Mouse (Mus musculus) layer of hippocampus, adult 2 months (tissue): ENCODE data around the gene Ngdn. TPM values are rescaled to one million over a fixed set of nuclear protein-coding genes. Genes with fewer than 3 reads are reported as not detected.
"Not testable (repeated sequence)": the region's sequence is repeated elsewhere in the genome, so short reads cannot be mapped to it uniquely, and the experiment has no call there.

Source experiments
- DNase-seq, 2 experiments: peaks; one replicate each; pipeline ENCODE4 v3.0.0; 2022; ENCODE audit warnings: low spot score in 2 of 2
- H3K27ac ChIP-seq: fragments of 200-600 bp; 2 replicates; pipeline ENCODE4 v1.8.1; 2022
- H3K4me3 ChIP-seq: fragments of 200-600 bp; 2 replicates; pipeline ENCODE4 v1.8.1; 2022; ENCODE audit warnings: mild to moderate bottlenecking
- CTCF ChIP-seq: fragments of 200-600 bp; conservative IDR thresholded peaks from 2 replicates; pipeline ENCODE4 v1.8.1; 2022; ENCODE audit warnings: antibody characterized with exemption, mild to moderate bottlenecking, moderate library complexity
- total RNA-seq, 2 experiments: library from RNA; stranded (reverse); gene quantifications; 2 replicates each; pipeline ENCODE4 v1.2.3; 2021

Ngdn gene
- total RNA-seq, 2 experiments from 2014 or later: 30.3 to 34.9 TPM

- peak; percentile 83 for TF ChIP-seq CTCF
- DNase-seq: peak; percentile 38 to 66
- Histone ChIP-seq H3K27ac (no peak overlapping the region), H3K4me3 (no peak overlapping the region)
Measured at GRCm38 (mm10) chr14:55024236-55024635, 9.0 kb downstream of the Ngdn start.

- no peak overlapping the region for H3K4me3 ChIP-seq
- TF ChIP-seq CTCF: peak; percentile 70
- DNase-seq: no peak
- no peak overlapping the region for H3K27ac ChIP-seq
Measured at GRCm38 (mm10) chr14:55025527-55025926, 10.3 kb downstream of the Ngdn start.

- no peak for DNase-seq
- H3K4me3 ChIP-seq: no peak overlapping the region
- no peak for TF ChIP-seq CTCF
- peak overlapping the region; percentile 18; the same call in 1 of the 2 replicates for H3K27ac ChIP-seq
Measured at GRCm38 (mm10) chr14:55027251-55027650, 12.0 kb downstream of the Ngdn start.

- peak overlapping the region; percentile 18; the same call in 1 of the 2 replicates for H3K27ac ChIP-seq
- TF ChIP-seq CTCF: peak; percentile 67
Measured at GRCm38 (mm10) chr14:55027653-55028052, 12.4 kb downstream of the Ngdn start.

GRCm38 (mm10) chr14:55028333-55028835 is 13.1 kb downstream of the Ngdn start:
- H3K27ac ChIP-seq: no peak overlapping the region; the same call in 1 of the 2 replicates
- no peak for TF ChIP-seq CTCF
- no peak for DNase-seq
- no peak overlapping the region for H3K4me3 ChIP-seq

More at GRCm38 (mm10) chr14:55027653-55028052, 12.4 kb downstream of the Ngdn start:
- no peak overlapping the region for H3K4me3 ChIP-seq
- no peak for DNase-seq

- no peak overlapping the region for H3K4me3 ChIP-seq
- peak; percentile 90 for TF ChIP-seq CTCF
- peak overlapping the region; percentile 15; the same call in 1 of the 2 replicates for H3K27ac ChIP-seq
- peak in 1 of 2 experiments; percentile 53 for DNase-seq
Measured at GRCm38 (mm10) chr14:55029034-55029698, 13.9 kb downstream of the Ngdn start.

GRCm38 (mm10) chr14:55032695-55033225 is 17.5 kb downstream of the Ngdn start:
- Histone ChIP-seq H3K27ac (peak overlapping the region; percentile 74; the same call in 1 of the 2 replicates), H3K4me3 (peak overlapping the region; percentile 28)
- TF ChIP-seq CTCF: no peak
- DNase-seq: peak in 1 of 2 experiments; percentile 43

GRCm38 (mm10) chr14:55043694-55044093 is 28.4 kb downstream of the Ngdn start:
- not testable (repeated sequence) for DNase-seq, H3K27ac ChIP-seq, H3K4me3 ChIP-seq

- Histone ChIP-seq H3K27ac (no peak overlapping the region), H3K4me3 (no peak overlapping the region)
- no peak for TF ChIP-seq CTCF
- DNase-seq: no peak
Measured at GRCm38 (mm10) chr14:55047971-55048531, 32.8 kb downstream of the Ngdn start.

- Histone ChIP-seq H3K4me3 (no peak overlapping the region), H3K27ac (peak overlapping the region; percentile 85)
- DNase-seq: peak; percentile 87 to 89
- TF ChIP-seq CTCF: no peak
Measured at GRCm38 (mm10) chr14:55052496-55052895, 37.2 kb downstream of the Ngdn start.

GRCm38 (mm10) chr14:55053050-55053449 is 37.8 kb downstream of the Ngdn start:
- DNase-seq: no peak
- peak overlapping the region; percentile 47; the same call in 1 of the 2 replicates for H3K4me3 ChIP-seq
- TF ChIP-seq CTCF: no peak

GRCm38 (mm10) chr14:55053708-55054190 is 38.5 kb downstream of the Ngdn start:
- TF ChIP-seq CTCF: no peak

More at GRCm38 (mm10) chr14:55053050-55053449, 37.8 kb downstream of the Ngdn start:
- peak overlapping the region; percentile 92 for H3K27ac ChIP-seq

GRCm38 (mm10) chr14:55054191-55054749 is 39.0 kb downstream of the Ngdn start:
- Histone ChIP-seq H3K27ac (peak overlapping the region; percentile 92), H3K4me3 (peak overlapping the region; percentile 47)
- no peak for DNase-seq
- TF ChIP-seq CTCF: no peak

More at GRCm38 (mm10) chr14:55053708-55054190, 38.5 kb downstream of the Ngdn start:
- Histone ChIP-seq H3K27ac (peak overlapping the region; percentile 92), H3K4me3 (peak overlapping the region; percentile 47)
- DNase-seq: peak; percentile 86 to 88
